Mouse (Mus musculus) cerebellum, adult 11-12 months (tissue): Measurements from ENCODE around the gene Pdpn.

Source experiments
- DNase-seq: peaks from one replicate; pipeline ENCODE4 v3.0.0; 2022

Gene Pdpn

GRCm38 (mm10) chr4:143298431-143299315, 691 bp downstream of the Pdpn start:
- DNase-seq: no peak

GRCm38 (mm10) chr4:143297016-143297556, 2.3 kb downstream of the Pdpn start:
- DNase-seq: no peak

GRCm38 (mm10) chr4:143296153-143296552, 3.2 kb downstream of the Pdpn start:
- no peak for DNase-seq

GRCm38 (mm10) chr4:143294324-143294723, 5.0 kb downstream of the Pdpn start:
- DNase-seq: no peak

- no peak for DNase-seq
Measured at GRCm38 (mm10) chr4:143288880-143289279, 10.5 kb downstream of the Pdpn start.

GRCm38 (mm10) chr4:143288473-143288872, 10.9 kb downstream of the Pdpn start:
- no peak for DNase-seq

- no peak for DNase-seq
Measured at GRCm38 (mm10) chr4:143287065-143287464, 12.3 kb downstream of the Pdpn start.

- DNase-seq: no peak
Measured at GRCm38 (mm10) chr4:143280166-143280565, 19.2 kb downstream of the Pdpn start.

- no peak for DNase-seq
Measured at GRCm38 (mm10) chr4:143279661-143280060, 19.7 kb downstream of the Pdpn start.

- no peak for DNase-seq
Measured at GRCm38 (mm10) chr4:143279016-143279415, 20.3 kb downstream of the Pdpn start.

GRCm38 (mm10) chr4:143278429-143278871, 20.9 kb downstream of the Pdpn start:
- DNase-seq: no peak

GRCm38 (mm10) chr4:143277319-143277718, 22.0 kb downstream of the Pdpn start:
- no peak for DNase-seq

- DNase-seq: no peak
Measured at GRCm38 (mm10) chr4:143271571-143271970, 27.8 kb downstream of the Pdpn start.

GRCm38 (mm10) chr4:143270903-143271302, 28.5 kb downstream of the Pdpn start:
- DNase-seq: no peak

- no peak for DNase-seq
Measured at GRCm38 (mm10) chr4:143262696-143263095, 36.7 kb downstream of the Pdpn start.

- DNase-seq: no peak
Measured at GRCm38 (mm10) chr4:143259718-143260349, 39.5 kb downstream of the Pdpn start.

GRCm38 (mm10) chr4:143258517-143258916, 40.8 kb downstream of the Pdpn start:
- DNase-seq: no peak

- no peak for DNase-seq
Measured at GRCm38 (mm10) chr4:143257971-143258370, 41.4 kb downstream of the Pdpn start.

GRCm38 (mm10) chr4:143255541-143255940, 43.8 kb downstream of the Pdpn start:
- no peak for DNase-seq

- DNase-seq: no peak
Measured at GRCm38 (mm10) chr4:143253356-143253755, 46.0 kb downstream of the Pdpn start.

- no peak for DNase-seq
Measured at GRCm38 (mm10) chr4:143248050-143248449, 51.3 kb downstream of the Pdpn start.

- DNase-seq: no peak
Measured at GRCm38 (mm10) chr4:143241294-143241693, 58.1 kb downstream of the Pdpn start.

- DNase-seq: no peak
Measured at GRCm38 (mm10) chr4:143239615-143240201, 59.7 kb downstream of the Pdpn start.

GRCm38 (mm10) chr4:143239117-143239516, 60.2 kb downstream of the Pdpn start:
- DNase-seq: no peak
